Mouse (Mus musculus) bone marrow macrophage, adult 2 months (primary cell): ENCODE data around the gene Gsdma3.

Experiments
- CTCF ChIP-seq: IDR thresholded peaks from 2 replicates; pipeline ENCODE4 v1.5.1; 2012; ENCODE audit warnings: low read depth, mild to moderate bottlenecking, low read length, moderate library complexity
- POLR2A ChIP-seq: IDR thresholded peaks from 2 replicates; pipeline ENCODE4 v1.6.1; 2012; ENCODE audit warnings: mild to moderate bottlenecking, low read depth, low read length, borderline replicate concordance

- no peak for TF ChIP-seq CTCF
- TF ChIP-seq POLR2A: no peak
Observed at GRCm38 (mm10) chr11:98681186-98681585, 55.0 kb downstream of the Gsdma3 start.
